Mouse (Mus musculus): ENCODE data around the gene Sh3bp2. TPM values are rescaled to one million over a fixed set of nuclear protein-coding genes. Genes with fewer than 3 reads are reported as not detected.

Gene Sh3bp2
- polyA plus RNA-seq, 1 experiment from 2014 or later: 9.4 TPM

DNA sequence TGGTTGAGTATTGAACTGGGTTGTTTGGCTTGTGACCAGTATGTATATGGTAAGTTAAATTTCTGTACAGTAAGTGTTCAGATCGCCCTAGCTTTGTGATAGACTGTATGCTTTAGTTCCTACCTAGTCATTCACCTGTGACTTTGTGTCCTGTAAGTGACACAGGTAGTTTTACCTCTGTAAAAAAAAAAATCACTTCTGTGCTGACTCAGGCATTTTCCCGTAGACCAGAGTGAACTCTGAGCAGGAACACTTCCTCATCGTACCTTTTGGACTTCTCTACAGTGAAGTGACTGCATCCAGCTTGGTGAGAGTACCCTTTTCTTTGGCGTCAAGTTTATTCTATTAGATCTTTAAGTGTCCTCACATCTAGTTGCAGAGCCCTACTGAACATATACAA, 84.3 kb downstream of the Sh3bp2 start:
- Histone ChIP-seq H3K36me3 (peaks cover 90% of the 10 kb centered on the region), H3K27me3 (ENCODE audit: insufficient read depth, poor library complexity, severe bottlenecking) (no peaks in the 10 kb centered on the region), H3K4me1 (replicated peaks) (no peaks in the 10 kb centered on the region), H3K27ac (no peak overlapping the region), H3K4me3 (no peak overlapping the region), H3K9me3 (no peaks in the 10 kb centered on the region)
- 94% methylated on average over 4 of the region's 4 CpGs for WGBS
- DNase-seq (ENCODE audit: low spot score): no peak

Other genes starting within 250 kb of the Sh3bp2 start
- gene Zfyve28, start 237.4 kb upstream of the Sh3bp2 start, polyA plus RNA-seq (2016; fragmentation: Nextera tagmentation; extraction: Ambion mirVana): 1.3 and 2.0 TPM in 2 replicates
- not detected in 2 replicates for gene Cfap99, start 237.2 kb upstream of the Sh3bp2 start, polyA plus RNA-seq (2016; fragmentation: Nextera tagmentation; extraction: Ambion mirVana)
- 181 and 193 TPM in 2 replicates for gene Rnf4, start 189.5 kb upstream of the Sh3bp2 start, polyA plus RNA-seq (2016; fragmentation: Nextera tagmentation; extraction: Ambion mirVana)
- 13.2 and 13.3 TPM in 2 replicates for gene Fam193a, start 155.9 kb upstream of the Sh3bp2 start, polyA plus RNA-seq (2016; fragmentation: Nextera tagmentation; extraction: Ambion mirVana)
- gene Tnip2, start 11.8 kb upstream of the Sh3bp2 start, polyA plus RNA-seq (2016; fragmentation: Nextera tagmentation; extraction: Ambion mirVana): 5.2 and 5.6 TPM in 2 replicates
- 179 and 194 TPM in 2 replicates for gene Add1, start 47.8 kb downstream of the Sh3bp2 start, polyA plus RNA-seq (2016; fragmentation: Nextera tagmentation; extraction: Ambion mirVana)
- 86.8 and 92.9 TPM in 2 replicates for gene Mfsd10, start 111.4 kb downstream of the Sh3bp2 start, polyA plus RNA-seq (2016; fragmentation: Nextera tagmentation; extraction: Ambion mirVana)
- gene Nop14, start 134.3 kb downstream of the Sh3bp2 start, polyA plus RNA-seq (2016; fragmentation: Nextera tagmentation; extraction: Ambion mirVana): 19.7 and 27.4 TPM in 2 replicates
- 2.0 and 2.1 TPM in 2 replicates for gene Grk4, start 134.5 kb downstream of the Sh3bp2 start, polyA plus RNA-seq (2016; fragmentation: Nextera tagmentation; extraction: Ambion mirVana)
- 15.6 and 16.9 TPM in 2 replicates for gene Htt, start 235.9 kb downstream of the Sh3bp2 start, polyA plus RNA-seq (2016; fragmentation: Nextera tagmentation; extraction: Ambion mirVana)